Mouse (Mus musculus): ENCODE results near the gene Abcc12. TPM values are rescaled to one million over a fixed set of nuclear protein-coding genes. Genes with fewer than 3 reads are reported as not detected.

The Abcc12 gene
- not detected in 2 replicates for polyA plus RNA-seq (2014; fragmentation: Nextera tagmentation; extraction: Ambion mirVana)

- H3K4me3 ChIP-seq (ENCODE audit: low read depth, low read length), result no peak within 1 kb of the TSS
- H3K4me1 ChIP-seq (ENCODE audit: control insufficient read depth, insufficient read depth, low read length), result no peaks in the 10 kb centered on the region
- ATAC-seq (replicated peaks; ENCODE audit: insufficient number of reproducible peaks, low FRiP score, low TSS enrichment, low read depth) (no peak), DNase-seq (ENCODE audit: low spot score) (no peak)
- H3K9me3 ChIP-seq (replicated peaks; ENCODE audit: control insufficient read depth, low read length), result no peaks in the 10 kb centered on the region
- no peak within 1 kb of the TSS for H3K4me2 ChIP-seq (ENCODE audit: low read depth, low read length)
- no peaks in the 10 kb centered on the region for H3K27me3 ChIP-seq (ENCODE audit: control insufficient read depth, insufficient read depth, low read length)
- H3K36me3 ChIP-seq (replicated peaks; ENCODE audit: control insufficient read depth, insufficient read depth, low read depth, low read length), result no peaks in the 10 kb centered on the region
- no peak within 1 kb of the TSS for H3K27ac ChIP-seq (replicated peaks; ENCODE audit: low read depth, low read length)
- no peak within 1 kb of the TSS for H3K9ac ChIP-seq (replicated peaks; ENCODE audit: low read length)
Measured at GRCm38 (mm10) chr8:86580458-86580857, at the start of gene Abcc12. Gene Abcc12 (minus strand): TSS chr8:86580686.

- H3K4me2 ChIP-seq (ENCODE audit: low read depth, low read length), result no peak overlapping the region
- no peak for ATAC-seq (replicated peaks; ENCODE audit: insufficient number of reproducible peaks, low FRiP score, low TSS enrichment, low read depth)
- H3K9me3 ChIP-seq (replicated peaks; ENCODE audit: control insufficient read depth, low read length), result no peaks in the 10 kb centered on the region
- no peaks in the 10 kb centered on the region; the same call in 1 of the 2 replicates for H3K36me3 ChIP-seq (replicated peaks; ENCODE audit: control insufficient read depth, insufficient read depth, low read depth, low read length)
- no peak for DNase-seq (ENCODE audit: low spot score)
- no peak overlapping the region for H3K9ac ChIP-seq (replicated peaks; ENCODE audit: low read length)
- H3K4me1 ChIP-seq (ENCODE audit: control insufficient read depth, insufficient read depth, low read length), result no peaks in the 10 kb centered on the region
- H3K27me3 ChIP-seq (ENCODE audit: control insufficient read depth, insufficient read depth, low read length), result no peaks in the 10 kb centered on the region
- WGBS, result 83% methylated on average over 5 of the region's 5 CpGs
- H3K4me3 ChIP-seq (ENCODE audit: low read depth, low read length), result no peak overlapping the region
- no peak overlapping the region for H3K27ac ChIP-seq (replicated peaks; ENCODE audit: low read depth, low read length)
Measured at GRCm38 (mm10) chr8:86630212-86630611, 49.7 kb upstream of the Abcc12 start.

DNA sequence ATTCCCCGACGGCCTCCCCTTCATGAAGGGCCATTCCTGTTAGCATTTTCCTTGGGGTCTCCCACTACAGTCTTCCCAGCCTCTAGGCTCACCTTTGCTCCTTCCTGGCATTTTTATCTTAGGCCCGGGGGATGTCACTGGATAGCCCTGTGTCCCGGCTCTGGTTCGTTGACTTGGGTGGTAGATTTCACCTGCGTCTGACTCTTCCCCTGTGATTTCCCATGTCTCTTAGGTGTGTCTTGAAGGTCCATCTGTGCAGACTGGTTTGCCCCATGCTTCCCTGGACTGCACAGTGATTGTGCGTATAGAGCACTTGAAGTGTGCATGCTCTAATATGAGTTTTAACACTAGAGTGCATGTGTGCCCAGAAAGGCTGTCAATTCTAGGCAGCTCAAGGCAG, 44.4 kb upstream of the Abcc12 start:
- Histone ChIP-seq H3K9me3 (replicated peaks; ENCODE audit: control insufficient read depth, low read length) (no peaks in the 10 kb centered on the region), H3K4me2 (ENCODE audit: low read depth, low read length) (peak overlapping the region; percentile 81), H3K36me3 (replicated peaks; ENCODE audit: control insufficient read depth, insufficient read depth, low read depth, low read length) (no peaks in the 10 kb centered on the region), H3K4me3 (ENCODE audit: low read depth, low read length) (peak overlapping the region; percentile 87), H3K27me3 (ENCODE audit: control insufficient read depth, insufficient read depth, low read length) (no peaks in the 10 kb centered on the region), H3K4me1 (ENCODE audit: control insufficient read depth, insufficient read depth, low read length) (peaks cover 3% of the 10 kb centered on the region; the same call in 1 of the 2 replicates), H3K27ac (replicated peaks; ENCODE audit: low read depth, low read length) (no peak overlapping the region), H3K9ac (replicated peaks; ENCODE audit: low read length) (no peak overlapping the region; the same call in 1 of the 2 replicates)
- ATAC-seq (replicated peaks; ENCODE audit: insufficient number of reproducible peaks, low FRiP score, low TSS enrichment, low read depth) (no peak), DNase-seq (ENCODE audit: low spot score) (no peak)
- 49% methylated on average over 7 of the region's 7 CpGs for WGBS

- Histone ChIP-seq H3K9ac (replicated peaks; ENCODE audit: low read length) (peak within 1 kb of the TSS; percentile 67), H3K9me3 (replicated peaks; ENCODE audit: control insufficient read depth, low read length) (no peaks in the 10 kb centered on the region), H3K36me3 (replicated peaks; ENCODE audit: control insufficient read depth, insufficient read depth, low read depth, low read length) (no peaks in the 10 kb centered on the region), H3K27ac (replicated peaks; ENCODE audit: low read depth, low read length) (no peak within 1 kb of the TSS; the same call in 1 of the 2 replicates), H3K4me1 (ENCODE audit: control insufficient read depth, insufficient read depth, low read length) (peaks cover 3% of the 10 kb centered on the region; the same call in 1 of the 2 replicates), H3K4me3 (ENCODE audit: low read depth, low read length) (peak within 1 kb of the TSS; percentile 87), H3K4me2 (ENCODE audit: low read depth, low read length) (peak within 1 kb of the TSS; percentile 81), H3K27me3 (ENCODE audit: control insufficient read depth, insufficient read depth, low read length) (no peaks in the 10 kb centered on the region)
- DNase-seq (ENCODE audit: low spot score) (peak; percentile 97), ATAC-seq (replicated peaks; ENCODE audit: insufficient number of reproducible peaks, low FRiP score, low TSS enrichment, low read depth) (peak; percentile 98)
- WGBS, result under 1% methylated on average over 59 of the region's 62 CpGs
Measured at GRCm38 (mm10) chr8:86623911-86624731, 43.6 kb upstream of the Abcc12 start, which contains the start of gene Lonp2. Gene Lonp2 (plus strand): TSS chr8:86624043.

GRCm38 (mm10) chr8:86623551-86623910, 43.0 kb upstream of the Abcc12 start:
- ATAC-seq (replicated peaks; ENCODE audit: insufficient number of reproducible peaks, low FRiP score, low TSS enrichment, low read depth), result no peak; the same call in 1 of the 2 replicates
- Histone ChIP-seq H3K4me1 (ENCODE audit: control insufficient read depth, insufficient read depth, low read length) (peaks cover 3% of the 10 kb centered on the region; the same call in 1 of the 2 replicates), H3K4me3 (ENCODE audit: low read depth, low read length) (peak overlapping the region; percentile 87), H3K9ac (replicated peaks; ENCODE audit: low read length) (peak overlapping the region; percentile 63), H3K27me3 (ENCODE audit: control insufficient read depth, insufficient read depth, low read length) (no peaks in the 10 kb centered on the region), H3K4me2 (ENCODE audit: low read depth, low read length) (peak overlapping the region; percentile 81), H3K36me3 (replicated peaks; ENCODE audit: control insufficient read depth, insufficient read depth, low read depth, low read length) (no peaks in the 10 kb centered on the region), H3K9me3 (replicated peaks; ENCODE audit: control insufficient read depth, low read length) (no peaks in the 10 kb centered on the region), H3K27ac (replicated peaks; ENCODE audit: low read depth, low read length) (no peak overlapping the region)
- no peak for DNase-seq (ENCODE audit: low spot score)
- WGBS, result 3% methylated on average over 8 of the region's 14 CpGs

- no peaks in the 10 kb centered on the region for H3K36me3 ChIP-seq (replicated peaks; ENCODE audit: control insufficient read depth, insufficient read depth, low read depth, low read length)
- H3K27me3 ChIP-seq (ENCODE audit: control insufficient read depth, insufficient read depth, low read length), result no peaks in the 10 kb centered on the region
- H3K4me1 ChIP-seq (ENCODE audit: control insufficient read depth, insufficient read depth, low read length), result no peaks in the 10 kb centered on the region
- no peaks in the 10 kb centered on the region for H3K9me3 ChIP-seq (replicated peaks; ENCODE audit: control insufficient read depth, low read length)
- ATAC-seq (replicated peaks; ENCODE audit: insufficient number of reproducible peaks, low FRiP score, low TSS enrichment, low read depth) (no peak), DNase-seq (ENCODE audit: low spot score) (no peak)
- H3K4me3 ChIP-seq (ENCODE audit: low read depth, low read length), result no peak overlapping the region
- H3K27ac ChIP-seq (replicated peaks; ENCODE audit: low read depth, low read length), result no peak overlapping the region
- H3K4me2 ChIP-seq (ENCODE audit: low read depth, low read length), result no peak overlapping the region
- 71% methylated on average over 7 of the region's 7 CpGs for WGBS
- H3K9ac ChIP-seq (replicated peaks; ENCODE audit: low read length), result no peak overlapping the region
Measured at GRCm38 (mm10) chr8:86617759-86618387, 37.4 kb upstream of the Abcc12 start.

DNA sequence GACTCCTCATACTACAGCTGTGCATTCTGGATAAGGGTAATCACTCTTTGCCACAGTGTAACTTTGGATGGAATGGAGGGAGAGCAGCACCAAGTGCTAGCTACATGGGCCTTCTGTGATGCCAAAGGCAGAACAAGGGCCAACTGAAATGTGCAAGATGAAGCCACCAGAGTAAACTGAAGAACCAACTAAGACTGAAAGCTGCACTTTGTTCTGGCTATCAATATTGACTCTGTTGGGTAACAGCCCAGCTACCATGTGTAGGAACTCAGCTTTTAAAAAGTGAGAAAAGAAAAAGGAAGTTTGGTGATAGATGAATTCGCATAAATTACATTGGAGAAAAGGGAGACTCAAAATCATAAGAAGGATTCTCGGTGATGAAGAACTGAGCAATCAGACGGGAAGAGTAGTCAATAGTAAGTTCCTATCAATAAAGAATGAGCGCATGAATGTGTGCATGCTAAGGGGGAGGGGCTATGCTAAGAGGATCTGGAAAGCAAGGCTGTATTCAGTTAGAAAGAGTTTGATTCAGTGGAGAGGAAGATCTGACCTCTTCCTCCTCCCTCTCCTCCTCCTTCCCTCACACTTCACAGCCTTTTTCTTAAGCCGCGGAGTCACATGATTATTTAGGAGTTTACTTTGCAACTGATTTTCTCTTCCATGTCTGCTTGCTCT, 34.7 kb upstream of the Abcc12 start:
- DNase-seq (ENCODE audit: low spot score) (no peak), ATAC-seq (replicated peaks; ENCODE audit: insufficient number of reproducible peaks, low FRiP score, low TSS enrichment, low read depth) (no peak)
- no peaks in the 10 kb centered on the region for H3K36me3 ChIP-seq (replicated peaks; ENCODE audit: control insufficient read depth, insufficient read depth, low read depth, low read length)
- no peaks in the 10 kb centered on the region for H3K27me3 ChIP-seq (ENCODE audit: control insufficient read depth, insufficient read depth, low read length)
- H3K9ac ChIP-seq (replicated peaks; ENCODE audit: low read length), result no peak overlapping the region
- H3K4me1 ChIP-seq (ENCODE audit: control insufficient read depth, insufficient read depth, low read length), result no peaks in the 10 kb centered on the region
- WGBS, result 84% methylated on average over 6 of the region's 6 CpGs
- H3K4me2 ChIP-seq (ENCODE audit: low read depth, low read length), result no peak overlapping the region
- H3K9me3 ChIP-seq (replicated peaks; ENCODE audit: control insufficient read depth, low read length), result no peaks in the 10 kb centered on the region
- H3K27ac ChIP-seq (replicated peaks; ENCODE audit: low read depth, low read length), result no peak overlapping the region
- H3K4me3 ChIP-seq (ENCODE audit: low read depth, low read length), result no peak overlapping the region

Measured in embryonic facial prominence, embryonic 11.5 days (tissue).